Mouse (Mus musculus): ENCODE results near the gene Manba. TPM values are rescaled to one million over a fixed set of nuclear protein-coding genes. Genes with fewer than 3 reads are reported as not detected.

Gene Manba
- total and polyA plus RNA-seq, 3 experiments, result 2.9 to 23.7 (median 19.6) TPM

DNA sequence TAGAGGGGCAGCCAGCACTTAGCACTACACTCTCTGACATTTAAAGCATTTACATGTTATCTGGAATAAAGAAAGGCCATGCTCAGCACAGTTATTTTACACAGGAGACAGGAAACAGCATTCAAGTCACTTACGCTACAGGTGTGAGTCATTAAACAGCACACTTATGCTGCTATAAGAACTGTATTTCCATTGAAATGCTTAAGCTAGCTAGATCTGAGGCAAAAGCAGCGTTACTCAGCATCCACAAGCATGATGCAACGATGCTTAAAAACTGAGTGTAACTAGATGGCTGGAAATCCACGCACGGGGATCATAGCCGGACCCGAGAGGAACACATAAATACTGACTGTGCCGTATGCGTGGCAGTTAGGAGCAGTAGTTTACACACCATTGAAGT is 121.6 kb downstream of the Manba start:
- ATAC-seq (ENCODE audit: extremely low read depth, insufficient number of reproducible peaks, low FRiP score, poor library complexity, severe bottlenecking), result no peak
- TF ChIP-seq CTCF (IDR thresholded peaks at IDR 0.05; ENCODE audit: low read depth, low read length) (no peak), TAL1 (conservative IDR thresholded peaks at IDR 0.05; ENCODE audit: low read depth, low read length) (no peak), GATA2 (IDR thresholded peaks at IDR 0.05; ENCODE audit: borderline replicate concordance, low read depth, low read length) (no peak), GATA1 (IDR thresholded peaks at IDR 0.05; ENCODE audit: borderline replicate concordance, low read length) (no peak), POLR2AphosphoS5 (IDR thresholded peaks at IDR 0.05; ENCODE audit: insufficient replicate concordance, low read depth, low read length) (no peak)
- Histone ChIP-seq H3K9me3 (replicated peaks) (no peaks in the 10 kb centered on the region), H3K4me3 (ENCODE audit: low read depth, low read length) (no peak overlapping the region), H3K4me1 (ENCODE audit: insufficient read depth, low read depth, low read length) (peaks cover 32% of the 10 kb centered on the region), H3K27me3 (ENCODE audit: insufficient read depth, low read length) (no peaks in the 10 kb centered on the region; the same call in 1 of the 2 replicates), H3K36me3 (replicated peaks) (peaks cover 27% of the 10 kb centered on the region)
- DNase-seq (ENCODE audit: low spot score), result no peak

DNA sequence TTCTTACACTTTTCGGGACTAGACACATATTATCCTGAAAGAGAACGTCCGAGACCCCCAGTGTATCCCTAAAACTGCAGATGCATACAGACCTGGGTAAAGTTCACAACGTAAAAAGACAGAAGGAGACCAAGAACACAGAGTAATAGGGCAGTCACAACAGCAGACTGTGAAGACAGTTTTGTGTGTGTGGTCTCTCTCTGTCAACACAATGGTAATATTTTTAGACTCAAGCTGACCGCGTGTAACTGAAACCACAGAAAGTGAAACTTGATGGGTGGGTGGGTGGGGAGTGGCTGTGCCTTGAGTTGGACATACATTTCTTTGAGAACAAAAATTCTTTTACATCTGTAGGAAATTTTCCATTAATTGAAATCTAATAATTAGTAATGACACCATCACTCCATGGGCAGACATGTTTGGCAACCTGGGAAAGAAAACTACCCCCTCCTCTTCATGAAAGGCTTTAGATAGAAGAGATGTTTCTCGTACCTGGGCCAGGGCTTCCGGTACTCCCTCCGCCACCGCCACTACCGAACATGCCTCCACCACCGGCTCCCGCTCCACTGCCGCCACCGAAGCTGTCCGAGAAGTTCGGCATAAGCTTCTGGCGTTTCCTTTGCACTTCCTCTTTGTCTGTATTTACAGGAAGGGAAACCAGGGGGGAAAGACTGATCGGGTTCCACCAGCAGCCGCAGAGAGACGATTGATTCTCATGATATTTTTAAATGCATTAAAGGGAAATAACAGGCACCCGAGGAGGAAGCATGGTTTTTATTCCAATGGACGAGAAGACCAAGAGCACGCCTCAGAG is 122.5 kb downstream of the Manba start:
- no peaks in the 10 kb centered on the region; the same call in 1 of the 2 replicates for H3K27me3 ChIP-seq (ENCODE audit: insufficient read depth, low read length)
- H3K9me3 ChIP-seq (replicated peaks), result no peaks in the 10 kb centered on the region
- H3K36me3 ChIP-seq (replicated peaks), result peaks cover 30% of the 10 kb centered on the region
- ATAC-seq (ENCODE audit: extremely low read depth, insufficient number of reproducible peaks, low FRiP score, poor library complexity, severe bottlenecking) (no peak), DNase-seq (ENCODE audit: low spot score) (no peak)
- no peak for TF ChIP-seq CTCF (IDR thresholded peaks at IDR 0.05; ENCODE audit: low read depth, low read length)
- TF ChIP-seq GATA1 (IDR thresholded peaks at IDR 0.05; ENCODE audit: borderline replicate concordance, low read length), result no peak
- no peak for TF ChIP-seq TAL1 (conservative IDR thresholded peaks at IDR 0.05; ENCODE audit: low read depth, low read length)
- TF ChIP-seq GATA2 (IDR thresholded peaks at IDR 0.05; ENCODE audit: borderline replicate concordance, low read depth, low read length), result no peak
- no peak for TF ChIP-seq POLR2AphosphoS5 (IDR thresholded peaks at IDR 0.05; ENCODE audit: insufficient replicate concordance, low read depth, low read length)
- peak overlapping the region; percentile 44; the same call in 1 of the 2 replicates for H3K4me3 ChIP-seq (ENCODE audit: low read depth, low read length)
- H3K4me1 ChIP-seq (ENCODE audit: insufficient read depth, low read depth, low read length), result peaks cover 32% of the 10 kb centered on the region

DNA sequence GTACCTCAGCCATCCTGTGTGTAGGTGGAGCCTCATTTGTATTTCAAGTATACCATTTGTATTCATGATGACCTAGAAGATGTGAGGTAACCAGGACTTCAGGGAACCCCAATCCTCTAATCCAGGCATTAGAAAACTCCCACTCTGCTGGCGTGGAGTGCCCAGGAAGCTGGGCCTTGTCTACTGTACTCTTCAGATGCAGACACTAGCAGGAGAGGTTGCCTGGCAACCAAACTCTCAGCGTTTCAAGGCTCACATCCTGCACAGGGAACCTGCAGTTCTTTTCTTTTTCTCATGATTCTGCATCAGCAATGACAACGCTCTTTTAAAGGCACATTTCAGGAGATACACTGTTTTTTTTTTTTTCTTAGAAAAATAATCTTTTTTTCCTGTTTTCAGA is 124.8 kb downstream of the Manba start:
- TF ChIP-seq GATA1 (IDR thresholded peaks at IDR 0.05; ENCODE audit: borderline replicate concordance, low read length), result no peak
- DNase-seq (ENCODE audit: low spot score), result no peak
- peaks cover 25% of the 10 kb centered on the region for H3K36me3 ChIP-seq (replicated peaks)

DNA sequence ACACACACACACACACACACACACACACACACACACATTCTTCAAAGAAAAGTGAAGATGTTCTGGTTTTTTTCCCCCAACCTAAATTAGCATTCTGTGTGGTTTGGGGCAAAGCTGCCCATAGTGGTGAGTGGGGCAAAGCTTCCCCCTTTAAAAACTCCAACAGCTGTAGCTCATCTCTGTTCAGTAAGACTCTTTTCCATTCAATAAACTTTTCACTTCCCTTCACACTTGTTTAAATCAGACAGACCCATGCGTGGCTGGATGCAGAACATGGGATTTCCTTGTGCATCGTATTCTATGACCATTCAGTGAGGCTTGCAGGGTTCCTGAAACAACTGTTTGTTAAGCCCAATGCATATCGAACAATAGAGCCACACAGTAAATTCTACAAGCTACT is 129.0 kb downstream of the Manba start:
- ATAC-seq (ENCODE audit: extremely low read depth, insufficient number of reproducible peaks, low FRiP score, poor library complexity, severe bottlenecking), result no peak
- peaks cover 33% of the 10 kb centered on the region for H3K36me3 ChIP-seq (replicated peaks)
- H3K4me3 ChIP-seq (ENCODE audit: low read depth, low read length), result no peak overlapping the region
- H3K9me3 ChIP-seq (replicated peaks), result no peaks in the 10 kb centered on the region
- H3K27me3 ChIP-seq (ENCODE audit: insufficient read depth, low read length), result no peaks in the 10 kb centered on the region
- DNase-seq (ENCODE audit: low spot score), result no peak
- TF ChIP-seq POLR2AphosphoS5 (IDR thresholded peaks at IDR 0.05; ENCODE audit: insufficient replicate concordance, low read depth, low read length), result no peak
- TF ChIP-seq GATA1 (IDR thresholded peaks at IDR 0.05; ENCODE audit: borderline replicate concordance, low read length), result no peak
- no peak for TF ChIP-seq CTCF (IDR thresholded peaks at IDR 0.05; ENCODE audit: low read depth, low read length)
- TF ChIP-seq GATA2 (IDR thresholded peaks at IDR 0.05; ENCODE audit: borderline replicate concordance, low read depth, low read length), result no peak
- TF ChIP-seq TAL1 (conservative IDR thresholded peaks at IDR 0.05; ENCODE audit: low read depth, low read length), result no peak
- H3K4me1 ChIP-seq (ENCODE audit: insufficient read depth, low read depth, low read length), result peaks cover 2% of the 10 kb centered on the region; the same call in 1 of the 2 replicates

More for the DNA sequence above, 124.8 kb downstream of the Manba start:
- Histone ChIP-seq H3K27me3 (ENCODE audit: insufficient read depth, low read length) (no peaks in the 10 kb centered on the region), H3K4me1 (ENCODE audit: insufficient read depth, low read depth, low read length) (peaks cover 20% of the 10 kb centered on the region), H3K9me3 (replicated peaks) (no peaks in the 10 kb centered on the region), H3K4me3 (ENCODE audit: low read depth, low read length) (no peak overlapping the region)
- no peak for ATAC-seq (ENCODE audit: extremely low read depth, insufficient number of reproducible peaks, low FRiP score, poor library complexity, severe bottlenecking)

DNA sequence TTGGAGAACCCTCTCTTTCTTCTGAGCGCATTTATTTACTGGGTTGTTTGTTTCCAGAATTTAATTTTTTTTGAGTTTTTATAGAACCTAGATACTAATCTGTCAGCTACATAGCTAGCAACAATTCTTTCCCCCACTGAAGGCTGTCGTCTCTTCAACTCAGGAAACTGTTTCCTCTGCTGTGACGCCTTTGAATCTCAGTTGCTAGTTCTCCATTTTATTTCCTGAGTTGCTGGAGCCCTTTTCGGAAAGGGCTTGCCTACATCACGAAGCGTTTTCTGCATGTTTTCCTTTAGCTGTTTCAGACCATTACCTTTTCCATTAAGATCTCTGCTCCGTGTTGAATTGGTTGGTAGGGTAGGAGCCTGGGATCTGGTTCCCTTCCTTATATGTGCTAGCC is 131.3 kb downstream of the Manba start:
- no peaks in the 10 kb centered on the region for H3K9me3 ChIP-seq (replicated peaks)
- ATAC-seq (ENCODE audit: extremely low read depth, insufficient number of reproducible peaks, low FRiP score, poor library complexity, severe bottlenecking) (no peak), DNase-seq (ENCODE audit: low spot score) (no peak)
- TF ChIP-seq GATA2 (IDR thresholded peaks at IDR 0.05; ENCODE audit: borderline replicate concordance, low read depth, low read length), result no peak
- TF ChIP-seq TAL1 (conservative IDR thresholded peaks at IDR 0.05; ENCODE audit: low read depth, low read length), result no peak
- no peak for TF ChIP-seq POLR2AphosphoS5 (IDR thresholded peaks at IDR 0.05; ENCODE audit: insufficient replicate concordance, low read depth, low read length)
- no peak for TF ChIP-seq CTCF (IDR thresholded peaks at IDR 0.05; ENCODE audit: low read depth, low read length)
- no peak for TF ChIP-seq GATA1 (IDR thresholded peaks at IDR 0.05; ENCODE audit: borderline replicate concordance, low read length)
- peaks cover 4% of the 10 kb centered on the region for H3K4me1 ChIP-seq (ENCODE audit: insufficient read depth, low read depth, low read length)
- no peaks in the 10 kb centered on the region for H3K27me3 ChIP-seq (ENCODE audit: insufficient read depth, low read length)
- H3K36me3 ChIP-seq (replicated peaks), result peaks cover 38% of the 10 kb centered on the region
- H3K4me3 ChIP-seq (ENCODE audit: low read depth, low read length), result no peak overlapping the region

Other genes starting within 250 kb of the Manba start
- gene Bdh2, start 204.4 kb upstream of the Manba start, total RNA-seq (2014; fragmentation: Nextera tagmentation), result 1.3 and 1.4 TPM in 2 replicates
- 0.38 TPM in 1 of 2 replicates, not detected in the other for gene Bdh2, start 204.4 kb upstream of the Manba start, total RNA-seq (2017)
- not detected in 2 replicates for gene Bdh2, start 204.4 kb upstream of the Manba start, polyA plus RNA-seq (2012)
- gene Slc9b2, start 177.9 kb upstream of the Manba start, total RNA-seq (2014; fragmentation: Nextera tagmentation), result not detected in 2 replicates
- gene Slc9b2, start 177.9 kb upstream of the Manba start, total RNA-seq (2017), result not detected in 2 replicates
- gene Slc9b2, start 177.9 kb upstream of the Manba start, polyA plus RNA-seq (2012), result not detected in 2 replicates
- gene Slc9b1, start 137.6 kb upstream of the Manba start, total RNA-seq (2014; fragmentation: Nextera tagmentation), result 1.9 and 7.4 TPM in 2 replicates
- gene Slc9b1, start 137.6 kb upstream of the Manba start, total RNA-seq (2017), result 0.41 and 0.55 TPM in 2 replicates
- gene Slc9b1, start 137.6 kb upstream of the Manba start, polyA plus RNA-seq (2012), result 0.12 and 0.13 TPM in 2 replicates
- 42.9 and 43.1 TPM in 2 replicates for gene Cisd2, start 61.7 kb upstream of the Manba start, total RNA-seq (2014; fragmentation: Nextera tagmentation)
- gene Cisd2, start 61.7 kb upstream of the Manba start, total RNA-seq (2017), result 34.0 and 35.7 TPM in 2 replicates
- 16.9 and 18.3 TPM in 2 replicates for gene Cisd2, start 61.7 kb upstream of the Manba start, polyA plus RNA-seq (2012)
- 1,026 and 1,239 TPM in 2 replicates for gene Ube2d3, start 47.5 kb upstream of the Manba start, total RNA-seq (2014; fragmentation: Nextera tagmentation)
- 547 and 623 TPM in 2 replicates for gene Ube2d3, start 47.5 kb upstream of the Manba start, total RNA-seq (2017)
- gene Ube2d3, start 47.5 kb upstream of the Manba start, polyA plus RNA-seq (2012), result 416 and 446 TPM in 2 replicates
- gene Nfkb1, start 205.9 kb downstream of the Manba start, total RNA-seq (2014; fragmentation: Nextera tagmentation), result 11.0 and 14.5 TPM in 2 replicates
- gene Nfkb1, start 205.9 kb downstream of the Manba start, total RNA-seq (2017), result 3.8 TPM in 2 replicates
- 2.7 and 3.5 TPM in 2 replicates for gene Nfkb1, start 205.9 kb downstream of the Manba start, polyA plus RNA-seq (2012)